Mouse (Mus musculus) kidney, postnatal 36 days (tissue): ENCODE measurements around the gene Tmem235.
"Not testable (repeated sequence)": the region's sequence is repeated elsewhere in the genome, so short reads cannot be mapped to it uniquely, and the experiment has no call there.

Source experiments
- DNase-seq, 2 experiments: peaks; one replicate each; pipeline ENCODE4 v3.0.0; 2021 to 2022; ENCODE audit warnings: mixed read lengths in 2 of 2

The Tmem235 gene

GRCm38 (mm10) chr11:117832086-117832969 lies 28.2 kb upstream of the Tmem235 start:
- peak; percentile 71 to 92 for DNase-seq

- DNase-seq, result not testable (repeated sequence)
These were observed 27.0 kb upstream of the Tmem235 start for GRCm38 (mm10) chr11:117833509-117833908.

GRCm38 (mm10) chr11:117834086-117834485 lies 26.5 kb upstream of the Tmem235 start:
- peak; percentile 74 to 87 for DNase-seq

- peak; percentile 57 to 70 for DNase-seq
These were observed 24.2 kb upstream of the Tmem235 start for GRCm38 (mm10) chr11:117836306-117836705.

GRCm38 (mm10) chr11:117838572-117838971 lies 22.0 kb upstream of the Tmem235 start:
- DNase-seq, result peak; percentile 58 to 75

GRCm38 (mm10) chr11:117839021-117839420 lies 21.5 kb upstream of the Tmem235 start:
- DNase-seq, result no peak

- no peak for DNase-seq
These were observed 19.6 kb upstream of the Tmem235 start for GRCm38 (mm10) chr11:117840910-117841309.

- no peak for DNase-seq
These were observed 17.1 kb upstream of the Tmem235 start for GRCm38 (mm10) chr11:117843434-117843833.

- DNase-seq, result peak; percentile 49 to 90
These were observed 15.6 kb upstream of the Tmem235 start for GRCm38 (mm10) chr11:117844997-117845396.

- no peak for DNase-seq
These were observed 14.9 kb upstream of the Tmem235 start for GRCm38 (mm10) chr11:117845651-117846050.

- peak; percentile 78 to 85 for DNase-seq
These were observed 13.9 kb upstream of the Tmem235 start for GRCm38 (mm10) chr11:117846640-117847039.

- no peak for DNase-seq
These were observed 12.8 kb upstream of the Tmem235 start for GRCm38 (mm10) chr11:117847593-117848215.

GRCm38 (mm10) chr11:117848271-117848984 lies 12.1 kb upstream of the Tmem235 start:
- DNase-seq, result peak in 1 of 2 experiments; percentile 55

GRCm38 (mm10) chr11:117848985-117849671 lies 11.4 kb upstream of the Tmem235 start, which contains the start of gene Birc5:
Gene Birc5 (plus strand): TSS chr11:117849251.
- DNase-seq, result peak; percentile 96 to 98

- DNase-seq, result peak in 1 of 2 experiments; percentile 55
These were observed 7.7 kb upstream of the Tmem235 start for GRCm38 (mm10) chr11:117852875-117853274.

- DNase-seq, result no peak
These were observed 6.3 kb upstream of the Tmem235 start for GRCm38 (mm10) chr11:117854241-117854640.

GRCm38 (mm10) chr11:117855360-117855759 lies 5.2 kb upstream of the Tmem235 start:
- DNase-seq, result no peak

- no peak for DNase-seq
These were observed 4.6 kb upstream of the Tmem235 start for GRCm38 (mm10) chr11:117855975-117856374.

- no peak for DNase-seq
These were observed 3.1 kb upstream of the Tmem235 start for GRCm38 (mm10) chr11:117857462-117857861.

- DNase-seq, result no peak
These were observed 2.2 kb upstream of the Tmem235 start for GRCm38 (mm10) chr11:117858392-117858791.

GRCm38 (mm10) chr11:117863174-117863856 lies 2.8 kb downstream of the Tmem235 start:
- peak; percentile 67 to 78 for DNase-seq

- DNase-seq, result no peak
These were observed 4.3 kb downstream of the Tmem235 start for GRCm38 (mm10) chr11:117864805-117865204.
